Comparison of ENCODE assay signal across 9 mouse cellular contexts in the genomic region with DNA sequence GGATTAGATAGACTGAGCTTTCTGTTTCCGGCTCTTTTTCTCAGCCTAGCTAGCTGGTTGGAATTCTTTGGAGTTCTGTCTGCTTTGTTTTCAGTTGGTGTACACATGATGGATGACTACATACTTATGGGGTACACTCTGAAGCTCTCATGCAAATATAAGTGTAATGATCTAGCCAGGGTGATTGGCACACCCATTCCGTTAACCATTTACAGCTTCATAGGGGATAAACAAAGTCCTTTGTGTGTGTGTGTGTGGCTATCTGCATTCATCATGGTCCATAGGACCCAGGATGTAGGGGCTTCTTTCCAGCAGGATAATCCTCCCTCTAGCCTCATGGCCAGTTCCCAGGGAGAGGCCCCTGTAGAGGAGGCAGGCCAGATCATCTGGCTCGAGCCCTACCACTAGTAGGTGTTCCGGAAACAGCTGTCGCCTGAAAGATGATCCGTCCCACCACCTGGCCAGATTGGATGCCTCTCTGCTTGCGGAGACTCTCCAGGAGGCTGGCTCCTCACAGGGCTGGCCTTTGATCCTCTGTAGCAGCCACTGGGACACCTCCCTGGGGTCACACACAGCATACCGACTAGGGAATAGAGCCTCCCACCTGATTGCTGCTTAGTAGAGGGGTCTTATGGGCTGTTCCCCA. TPM values are rescaled to one million over a fixed set of nuclear protein-coding genes. Genes with fewer than 3 reads are reported as not detected.
DNase-seq lines count a peak whose midpoint lies in the region; ATAC-seq and TF ChIP-seq lines count a peak whose summit lies in the region.
"Had no signal": no experiment of that assay in that cellular context is flagged by ENCODE, and none has a peak within 500 bp of the region (broad histone marks: within the 10 kb centered on the region; RNA-seq: fewer than 3 reads in every experiment).

No protein-coding gene starts in this region.

- H3K4me3 ChIP-seq in forebrain, embryonic 12.5 days (replicated peaks) = no peak overlapping the region
- H3K4me3 ChIP-seq in kidney, embryonic 16.5 days (ENCODE audit: low read length) = no peak overlapping the region
- H3K4me3 ChIP-seq in myocyte = no peak overlapping the region

- TF ChIP-seq POLR2A in myocyte (IDR thresholded peaks at IDR 0.05; ENCODE audit: insufficient read length, low read depth) = no peak

- no peak for ATAC-seq in forebrain, embryonic 12.5 days (ENCODE audit: low FRiP score)
- peak; percentile 72 for ATAC-seq in kidney, embryonic 16.5 days (ENCODE audit: low FRiP score, low TSS enrichment)

- WGBS in forebrain, embryonic 12.5 days = 20% methylated on average over 8 of the region's 8 CpGs
- WGBS in kidney, embryonic 16.5 days = 22% methylated on average over 8 of the region's 8 CpGs

- H3K4me2 ChIP-seq in forebrain, embryonic 12.5 days = no peak overlapping the region
- no peak overlapping the region for H3K4me2 ChIP-seq in kidney, embryonic 16.5 days (replicated peaks; ENCODE audit: low read depth, low read length)
- H3K4me2 ChIP-seq in myocyte (ENCODE audit: low read depth) = peak overlapping the region; percentile 9

- H3K79me2 ChIP-seq in myocyte (ENCODE audit: control insufficient read depth, insufficient read depth) = peaks cover 21% of the 10 kb centered on the region

- no peak overlapping the region for H3ac ChIP-seq in myocyte (ENCODE audit: control insufficient read depth, insufficient read length)

- H3K27ac ChIP-seq in forebrain, embryonic 12.5 days = peak overlapping the region; percentile 63; the same call in 1 of the 2 replicates
- H3K27ac ChIP-seq in kidney, embryonic 16.5 days (ENCODE audit: low read length) = peak overlapping the region; percentile 53
- H3K27ac ChIP-seq: macrophage had no signal

- no peaks in the 10 kb centered on the region; the same call in 1 of the 2 replicates for H3K36me3 ChIP-seq in forebrain, embryonic 12.5 days (replicated peaks)
- H3K36me3 ChIP-seq in kidney, embryonic 16.5 days (ENCODE audit: insufficient read depth, low read length) = peaks cover 6% of the 10 kb centered on the region; the same call in 1 of the 2 replicates
- no peaks in the 10 kb centered on the region for H3K36me3 ChIP-seq in myocyte (ENCODE audit: control insufficient read depth, insufficient read depth)

- H3K4me1 ChIP-seq in forebrain, embryonic 12.5 days = peaks cover 41% of the 10 kb centered on the region
- H3K4me1 ChIP-seq in kidney, embryonic 16.5 days (ENCODE audit: insufficient read depth, low read length) = peaks cover 41% of the 10 kb centered on the region

- no peak overlapping the region for H3K9ac ChIP-seq in forebrain, embryonic 12.5 days
- H3K9ac ChIP-seq in kidney, embryonic 16.5 days (replicated peaks; ENCODE audit: low read length) = 0 out of 2 replicates have a peak overlapping the region, but pooled peaks have one; percentile 6

- H3K27me3 ChIP-seq in forebrain, embryonic 12.5 days = no peaks in the 10 kb centered on the region
- no peaks in the 10 kb centered on the region for H3K27me3 ChIP-seq in kidney, embryonic 16.5 days (ENCODE audit: insufficient read depth, low read length)
- H3K27me3 ChIP-seq in myocyte (ENCODE audit: control insufficient read depth, insufficient read depth, insufficient read length) = no peaks in the 10 kb centered on the region

- no peaks in the 10 kb centered on the region for H3K9me3 ChIP-seq in forebrain, embryonic 12.5 days
- H3K9me3 ChIP-seq in kidney, embryonic 16.5 days (ENCODE audit: low read length) = no peaks in the 10 kb centered on the region

- DNase-seq in embryo, embryonic 10.5 days (ENCODE audit: low spot score) = peak; percentile 65
- DNase-seq in adrenal gland, postnatal 4 days (ENCODE audit: low spot score in 2 of 2) = no peak
- no peak for DNase-seq in urinary bladder, postnatal 4 days (ENCODE audit: low spot score in 2 of 2)
- no peak for DNase-seq in layer of hippocampus, adult 11-12 months (ENCODE audit: low spot score)
- DNase-seq: cerebellum, postnatal 10 days had no signal

TF ChIP-seq in myocyte, 11 proteins besides CTCF, POLR2A, EP300 and RAD21:
- no peak for TF ChIP-seq USF1 (IDR thresholded peaks at IDR 0.05; ENCODE audit: low read depth)
- TF ChIP-seq MYOG (IDR thresholded peaks at IDR 0.05; ENCODE audit: control insufficient read depth in 1 of 3, insufficient read depth in 1 of 3, insufficient read length in 2 of 3, low read depth in 2 of 3) = peak; percentile 44 to 94 (median 57)
- TF ChIP-seq MYOD1 (IDR thresholded peaks at IDR 0.05; ENCODE audit: control insufficient read depth in 1 of 3, insufficient read length in 2 of 3, low read depth in 2 of 3) = peak in 2 of 3 experiments; percentile 74 to 97
- peak; percentile 27 for TF ChIP-seq TCF12 (IDR thresholded peaks at IDR 0.05; ENCODE audit: insufficient read depth, poor library complexity, severe bottlenecking)
TF ChIP-seq in myocyte: peak in this region for 3.

RNA-seq across cellular contexts. Expression of a gene that starts 57.6 kb away (rescaled TPM):
- 28.3 and 30.5 TPM in 2 replicates for polyA plus RNA-seq in forebrain, embryonic 12.5 days (2016; fragmentation: Nextera tagmentation; extraction: Ambion mirVana)
- polyA plus RNA-seq in kidney, embryonic 16.5 days (2015; fragmentation: Nextera tagmentation; extraction: Ambion mirVana) = 20.4 and 21.0 TPM in 2 replicates
- 23.6 TPM for polyA plus RNA-seq in myocyte (2012; fragmentation: generic; extraction: Trizol)
- total RNA-seq in adrenal gland, postnatal 4 days (2021) = 100 to 1,000 TPM; 120 to 133 TPM
